Mouse (Mus musculus) embryonic fibroblast, embryonic 13.5 days (primary cell): ENCODE data around the gene Polk.

Source experiments
- CTCF ChIP-seq: IDR thresholded peaks from 2 replicates; pipeline ENCODE4 v1.5.1; 2011; ENCODE audit warnings: mild to moderate bottlenecking, control low read depth, low read length, moderate library complexity, borderline replicate concordance; ENCODE audit not compliant: insufficient read depth
- POLR2A ChIP-seq: IDR thresholded peaks from 2 replicates; pipeline ENCODE4 v1.6.1; 2011; ENCODE audit warnings: low read depth, mild to moderate bottlenecking, control low read depth, low read length, moderate library complexity

DNA sequence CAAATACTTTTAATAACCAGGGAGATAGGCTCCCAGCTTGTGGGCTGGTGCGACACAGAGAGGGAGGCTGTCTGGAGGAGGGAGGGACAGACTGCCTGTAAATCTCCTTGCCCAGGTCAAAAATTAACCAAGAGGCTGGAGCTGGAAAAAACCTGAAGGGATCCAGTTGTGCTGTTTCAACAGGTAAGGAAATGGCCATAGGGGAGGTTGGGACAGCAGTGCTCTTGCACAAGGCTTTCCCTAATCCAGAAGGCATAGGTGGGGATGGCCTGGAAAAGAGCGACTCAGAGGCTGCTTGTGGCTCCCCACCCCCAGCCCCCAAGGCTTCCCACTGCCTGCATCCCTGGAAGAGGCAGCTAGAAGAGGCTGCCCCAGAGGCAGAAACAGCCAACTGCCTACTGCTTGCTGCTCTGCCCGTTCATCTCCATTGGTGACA is 110.0 kb downstream of the Polk start:
- TF ChIP-seq POLR2A (no peak), CTCF (no peak)
